Mouse (Mus musculus): ENCODE results near the gene Klrd1. TPM values are rescaled to one million over a fixed set of nuclear protein-coding genes. Genes with fewer than 3 reads are reported as not detected.
"Not testable (repeated sequence)": the region's sequence is repeated elsewhere in the genome, so short reads cannot be mapped to it uniquely, and the experiment has no call there.

The Klrd1 gene
- polyA plus RNA-seq, 1 experiment from 2014 or later: not detected

DNA sequence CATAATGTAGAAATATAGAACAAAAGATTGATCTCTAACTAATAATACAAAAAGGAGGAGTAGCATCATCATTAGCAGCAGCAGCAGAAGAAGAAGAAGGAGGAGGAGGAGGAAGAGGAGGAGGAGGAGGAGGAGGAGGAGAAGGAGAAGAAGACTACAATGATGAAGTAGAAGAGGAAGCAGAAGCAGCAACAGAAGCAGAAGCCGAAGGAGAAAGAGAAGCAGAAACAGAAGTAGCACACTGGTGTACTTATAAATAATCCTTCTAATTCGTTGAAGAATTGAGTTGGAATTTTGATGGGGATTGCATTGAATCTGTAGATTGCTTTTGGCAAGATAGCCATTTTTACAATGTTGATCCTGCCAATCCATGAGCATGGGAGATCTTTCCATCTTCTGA, 39.5 kb downstream of the Klrd1 start:
- not testable (repeated sequence) for H3K4me1 ChIP-seq (replicated peaks; ENCODE audit: control insufficient read depth, insufficient read depth, low read length); H3K9ac ChIP-seq (ENCODE audit: low read depth, low read length); ATAC-seq (ENCODE audit: low FRiP score); H3K4me3 ChIP-seq (ENCODE audit: low read depth, low read length); H3K36me3 ChIP-seq (ENCODE audit: control insufficient read depth, insufficient read depth, low read length); H3K27me3 ChIP-seq (ENCODE audit: control insufficient read depth, insufficient read depth, low read length); H3K4me2 ChIP-seq (replicated peaks; ENCODE audit: low read depth, low read length); H3K9me3 ChIP-seq (ENCODE audit: control insufficient read depth, low read length); DNase-seq (ENCODE audit: low spot score); H3K27ac ChIP-seq (ENCODE audit: low read depth, low read length)
- 84% methylated on average over 2 of the region's 2 CpGs for WGBS

DNA sequence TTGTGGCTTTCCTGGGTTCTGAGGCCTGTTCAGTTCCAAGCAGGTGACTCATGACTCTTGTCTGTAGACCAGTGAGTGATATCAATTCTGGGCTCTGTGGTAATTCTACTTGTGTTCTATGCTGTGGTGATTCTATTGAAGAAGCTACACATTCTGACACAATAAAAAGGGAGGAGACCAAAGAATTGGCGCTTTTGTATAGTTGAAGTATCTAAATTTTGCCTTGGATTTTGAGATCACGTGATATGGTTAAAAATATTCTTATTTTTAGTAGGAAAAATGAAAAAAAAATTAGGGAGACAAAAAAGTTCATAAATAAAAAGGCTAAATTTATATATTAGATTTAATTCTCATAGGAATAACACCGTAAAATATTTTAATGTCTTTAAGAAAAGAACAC, 51.7 kb downstream of the Klrd1 start, which contains the start of gene Klrc3:
Klrc3 (minus strand) TSS at position 101 of the 400 bp plus-strand sequence.
- not testable (repeated sequence) for H3K9ac ChIP-seq (ENCODE audit: low read depth, low read length); H3K4me1 ChIP-seq (replicated peaks; ENCODE audit: control insufficient read depth, insufficient read depth, low read length); ATAC-seq (ENCODE audit: low FRiP score); DNase-seq (ENCODE audit: low spot score); H3K9me3 ChIP-seq (ENCODE audit: control insufficient read depth, low read length); H3K27me3 ChIP-seq (ENCODE audit: control insufficient read depth, insufficient read depth, low read length); H3K36me3 ChIP-seq (ENCODE audit: control insufficient read depth, insufficient read depth, low read length); H3K27ac ChIP-seq (ENCODE audit: low read depth, low read length); H3K4me3 ChIP-seq (ENCODE audit: low read depth, low read length); H3K4me2 ChIP-seq (replicated peaks; ENCODE audit: low read depth, low read length)
- WGBS: 90% methylated on average over 3 of the region's 3 CpGs

DNA sequence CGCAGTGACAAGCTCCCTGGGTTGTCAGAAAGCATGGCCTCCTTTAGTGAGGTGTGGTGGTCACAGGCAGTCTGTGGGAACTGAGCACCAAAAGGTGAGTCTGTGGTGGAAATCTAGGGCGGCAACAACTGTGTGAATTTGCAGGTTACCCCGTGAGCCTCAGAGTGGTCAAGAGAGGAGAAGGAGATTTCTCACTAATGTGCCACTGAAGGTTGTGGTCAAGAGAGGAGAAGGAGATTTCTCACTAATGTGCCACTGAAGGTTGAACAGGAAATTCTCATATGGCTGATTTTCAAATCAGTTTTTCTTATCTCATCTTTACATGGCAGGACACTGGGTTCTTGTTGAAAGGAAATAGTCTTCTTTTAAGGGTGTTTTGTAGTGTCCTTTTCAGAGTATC, 52.5 kb downstream of the Klrd1 start:
- H3K36me3 ChIP-seq (ENCODE audit: control insufficient read depth, insufficient read depth, low read length); H3K4me1 ChIP-seq (replicated peaks; ENCODE audit: control insufficient read depth, insufficient read depth, low read length); H3K27me3 ChIP-seq (ENCODE audit: control insufficient read depth, insufficient read depth, low read length); DNase-seq (ENCODE audit: low spot score); H3K4me2 ChIP-seq (replicated peaks; ENCODE audit: low read depth, low read length); H3K9ac ChIP-seq (ENCODE audit: low read depth, low read length); H3K27ac ChIP-seq (ENCODE audit: low read depth, low read length); H3K4me3 ChIP-seq (ENCODE audit: low read depth, low read length); ATAC-seq (ENCODE audit: low FRiP score); H3K9me3 ChIP-seq (ENCODE audit: control insufficient read depth, low read length): not testable (repeated sequence)
- 90% methylated on average over 2 of the region's 3 CpGs for WGBS

Other genes with a start within 250 kb of the Klrd1 start
- gene Clec12a, start 249.1 kb upstream of the Klrd1 start, polyA plus RNA-seq (2014; fragmentation: Nextera tagmentation; extraction: Ambion mirVana): 0.25 and 0.36 TPM in 2 replicates
- gene Clec12b, start 205.9 kb upstream of the Klrd1 start, polyA plus RNA-seq (2014; fragmentation: Nextera tagmentation; extraction: Ambion mirVana): not detected in 2 replicates
- 12.5 and 12.9 TPM in 2 replicates for gene Clec1b, start 194.5 kb upstream of the Klrd1 start, polyA plus RNA-seq (2014; fragmentation: Nextera tagmentation; extraction: Ambion mirVana)
- 0.33 and 0.46 TPM in 2 replicates for gene Clec9a, start 182.9 kb upstream of the Klrd1 start, polyA plus RNA-seq (2014; fragmentation: Nextera tagmentation; extraction: Ambion mirVana)
- gene Clec1a, start 139.8 kb upstream of the Klrd1 start, polyA plus RNA-seq (2014; fragmentation: Nextera tagmentation; extraction: Ambion mirVana): 1.3 and 1.4 TPM in 2 replicates
- gene Olr1, start 84.6 kb upstream of the Klrd1 start, polyA plus RNA-seq (2014; fragmentation: Nextera tagmentation; extraction: Ambion mirVana): 0.14 TPM in 1 of 2 replicates, not detected in the other
- gene Tmem52b, start 79.2 kb upstream of the Klrd1 start, polyA plus RNA-seq (2014; fragmentation: Nextera tagmentation; extraction: Ambion mirVana): not detected in 2 replicates
- 22.7 and 26.7 TPM in 2 replicates for gene Gabarapl1, start 58.6 kb upstream of the Klrd1 start, polyA plus RNA-seq (2014; fragmentation: Nextera tagmentation; extraction: Ambion mirVana)
- 0.11 TPM in 1 of 2 replicates, not detected in the other for gene Klre1, start 13.9 kb upstream of the Klrd1 start, polyA plus RNA-seq (2014; fragmentation: Nextera tagmentation; extraction: Ambion mirVana)
- 0.25 and 0.28 TPM in 2 replicates for gene Klrk1, start 32.1 kb downstream of the Klrd1 start, polyA plus RNA-seq (2014; fragmentation: Nextera tagmentation; extraction: Ambion mirVana)
- gene Klrc3, start 51.6 kb downstream of the Klrd1 start, polyA plus RNA-seq (2014; fragmentation: Nextera tagmentation; extraction: Ambion mirVana): not detected in 2 replicates
- not detected in 2 replicates for gene Klrc2, start 68.9 kb downstream of the Klrd1 start, polyA plus RNA-seq (2014; fragmentation: Nextera tagmentation; extraction: Ambion mirVana)
- gene Klrc1, start 87.2 kb downstream of the Klrd1 start, polyA plus RNA-seq (2014; fragmentation: Nextera tagmentation; extraction: Ambion mirVana): not detected in 2 replicates
- gene Klri1, start 125.3 kb downstream of the Klrd1 start, polyA plus RNA-seq (2014; fragmentation: Nextera tagmentation; extraction: Ambion mirVana): not detected in 2 replicates
- not detected in 2 replicates for gene Klri2, start 148.7 kb downstream of the Klrd1 start, polyA plus RNA-seq (2014; fragmentation: Nextera tagmentation; extraction: Ambion mirVana)
- gene Gm156, start 192.5 kb downstream of the Klrd1 start, polyA plus RNA-seq (2014; fragmentation: Nextera tagmentation; extraction: Ambion mirVana): not detected in 2 replicates